16 mouse cellular contexts compared by ENCODE assay signal in genomic region chr4:45429451-45429850, GRCm38 (mm10). TPM values are rescaled to one million over a fixed set of nuclear protein-coding genes. Genes with fewer than 3 reads are reported as not detected.
DNase-seq lines count a peak whose midpoint lies in the region; ATAC-seq and TF ChIP-seq lines count a peak whose summit lies in the region.
"Had no signal": no experiment of that assay in that cellular context is flagged by ENCODE, and none has a peak within 500 bp of the region (broad histone marks: within the 10 kb centered on the region; RNA-seq: fewer than 3 reads in every experiment).

No protein-coding gene starts in this region.

- peak; percentile 74 to 82 for DNase-seq in adrenal gland, adult (ENCODE audit: inconsistent age in 2 of 2, low spot score in 1 of 2)
- no peak for DNase-seq in adrenal gland, postnatal 10 days
- DNase-seq in hindbrain, postnatal 0 days (ENCODE audit: low spot score): peak; percentile 66
- DNase-seq in brain, embryonic 14.5 days (ENCODE audit: low read depth): peak; percentile 75
- DNase-seq in fat pad, adult 2 months (ENCODE audit: extremely low read depth, low read depth, low spot score): peak; percentile 78
- no peak for DNase-seq in urinary bladder, postnatal 4 days (ENCODE audit: low spot score in 2 of 2)
- DNase-seq in B cell, adult 2 months: no peak
- DNase-seq: gastrocnemius, postnatal 36 days; heart, postnatal 36 days; kidney, postnatal 14 days; layer of hippocampus, adult 9-11 months; right cerebral cortex, adult 18-20 months had no signal

- no peak overlapping the region for H3K4me3 ChIP-seq in hindbrain, postnatal 0 days (ENCODE audit: low read length)
- no peak overlapping the region for H3K4me3 ChIP-seq in hindbrain, embryonic 12.5 days
- H3K4me3 ChIP-seq: heart, embryonic 12.5 days had no signal

- WGBS in hindbrain, postnatal 0 days: 58% methylated on average over 7 of the region's 7 CpGs
- 69% methylated on average over 7 of the region's 7 CpGs for WGBS in hindbrain, embryonic 12.5 days

- ATAC-seq in hindbrain, postnatal 0 days: peak; percentile 34; the same call in 1 of the 2 replicates
- ATAC-seq in hindbrain, embryonic 12.5 days (ENCODE audit: low FRiP score): no peak
- ATAC-seq: intestine, embryonic 16.5 days had no signal

- no peak for TF ChIP-seq CTCF in hindbrain, postnatal 0 days (IDR thresholded peaks at IDR 0.05; ENCODE audit: low read depth)
- TF ChIP-seq CTCF in brain, embryonic 14.5 days (IDR thresholded peaks at IDR 0.05; ENCODE audit: borderline replicate concordance, extremely low read depth, insufficient read depth, insufficient read length): no peak

- TF ChIP-seq POLR2A in brain, embryonic 14.5 days (IDR thresholded peaks at IDR 0.05; ENCODE audit: borderline replicate concordance, extremely low read depth, insufficient read depth, insufficient read length, poor library complexity, severe bottlenecking): no peak

- H3K36me3 ChIP-seq in hindbrain, postnatal 0 days (ENCODE audit: insufficient read depth, low read length): no peaks in the 10 kb centered on the region
- H3K36me3 ChIP-seq in hindbrain, embryonic 12.5 days: no peaks in the 10 kb centered on the region

- H3K9me3 ChIP-seq in hindbrain, postnatal 0 days (ENCODE audit: low read length): no peaks in the 10 kb centered on the region
- H3K9me3 ChIP-seq in hindbrain, embryonic 12.5 days (replicated peaks): no peaks in the 10 kb centered on the region
- H3K9me3 ChIP-seq: heart, embryonic 12.5 days had no signal

- peaks cover 3% of the 10 kb centered on the region for H3K4me1 ChIP-seq in hindbrain, postnatal 0 days (ENCODE audit: insufficient read depth, low read length)
- peaks cover 43% of the 10 kb centered on the region for H3K4me1 ChIP-seq in hindbrain, embryonic 12.5 days

- 0 out of 2 replicates have a peak, but pooled peaks cover 3% of the 10 kb centered on the region for H3K27me3 ChIP-seq in hindbrain, postnatal 0 days (ENCODE audit: insufficient read depth, low read length)
- H3K27me3 ChIP-seq in hindbrain, embryonic 12.5 days: no peaks in the 10 kb centered on the region
- H3K27me3 ChIP-seq: CH12.LX; heart, embryonic 12.5 days had no signal

- H3K9ac ChIP-seq in hindbrain, postnatal 0 days (replicated peaks; ENCODE audit: low read length): no peak overlapping the region
- H3K9ac ChIP-seq in hindbrain, embryonic 12.5 days: no peak overlapping the region
- H3K9ac ChIP-seq: heart, embryonic 12.5 days had no signal

- H3K4me2 ChIP-seq in hindbrain, postnatal 0 days (ENCODE audit: low read depth, low read length): no peak overlapping the region
- H3K4me2 ChIP-seq in hindbrain, embryonic 12.5 days (replicated peaks): no peak overlapping the region
- H3K4me2 ChIP-seq: heart, embryonic 12.5 days had no signal

- no peak overlapping the region for H3K27ac ChIP-seq in hindbrain, postnatal 0 days
- no peak overlapping the region for H3K27ac ChIP-seq in hindbrain, embryonic 12.5 days

RNA-seq across cellular contexts. Expression of gene Slc25a51, which starts 20.9 kb away (rescaled TPM):
- total RNA-seq in adrenal gland, postnatal 10 days (2021): 100 to 1,000 TPM; 360 to 448 TPM
- 137 and 142 TPM in 2 replicates for total RNA-seq in hindbrain, postnatal 0 days (2014; rRNA removed)
- 60.6 and 64.3 TPM in 2 replicates for polyA plus RNA-seq in hindbrain, postnatal 0 days (2015; fragmentation: Nextera tagmentation; extraction: Ambion mirVana)
- polyA plus RNA-seq in hindbrain, embryonic 12.5 days (2016; fragmentation: Nextera tagmentation; extraction: Ambion mirVana): 78.7 and 82.7 TPM in 2 replicates
- 130 and 146 TPM in 2 replicates for polyA plus RNA-seq in brain, embryonic 14.5 days (2012; rRNA removed)

Comparison
In these comparisons a context has a peak if more than half of its experiments do, and no peak if none do; other contexts are left out.
1. DNase-seq: peak in adrenal gland, adult (2 of 2), hindbrain, postnatal 0 days (single experiment), brain, embryonic 14.5 days (single experiment) and fat pad, adult 2 months (single experiment); none in adrenal gland, postnatal 10 days (single experiment), urinary bladder, postnatal 4 days (0 of 2) and B cell, adult 2 months (0 of 2).